Mouse (Mus musculus) intestine, embryonic 15.5 days (tissue): ENCODE data around the gene Bcl2a1b. TPM values are rescaled to one million over a fixed set of nuclear protein-coding genes. Genes with fewer than 3 reads are reported as not detected.
"Not testable (repeated sequence)": the region's sequence is repeated elsewhere in the genome, so short reads cannot be mapped to it uniquely, and the experiment has no call there.

Source experiments
- ATAC-seq: fragments of 200-750 bp; cut with Nextera tagmentation; 2 replicates; pipeline ENCODE4 v1.8.0; 2017; ENCODE audit warnings: moderate TSS enrichment, moderate library complexity
- H3K27ac ChIP-seq: fragments of 300-500 bp; sonication (generic); 2 replicates; pipeline ENCODE4 v1.5.1; 2015; ENCODE audit warnings: mild to moderate bottlenecking, inconsistent platforms
- H3K27me3 ChIP-seq: fragments of 300-500 bp; sonication (generic); replicated peaks from 2 replicates; pipeline ENCODE4 v1.6.1; 2015; ENCODE audit warnings: inconsistent platforms
- H3K36me3 ChIP-seq: fragments of 300-500 bp; sonication (generic); 2 replicates; pipeline ENCODE4 v1.6.1; 2015; ENCODE audit warnings: inconsistent platforms
- H3K4me1 ChIP-seq: fragments of 300-500 bp; sonication (generic); replicated peaks from 2 replicates; pipeline ENCODE4 v1.6.1; 2015; ENCODE audit warnings: inconsistent platforms
- H3K4me2 ChIP-seq: fragments of 300-500 bp; sonication (generic); replicated peaks from 2 replicates; pipeline ENCODE4 v1.6.1; 2015; ENCODE audit warnings: mild to moderate bottlenecking, inconsistent platforms
- H3K4me3 ChIP-seq: fragments of 300-500 bp; sonication (generic); replicated peaks from 2 replicates; pipeline ENCODE4 v1.5.1; 2015; ENCODE audit warnings: inconsistent platforms
- H3K9ac ChIP-seq: fragments of 300-500 bp; sonication (generic); 2 replicates; pipeline ENCODE4 v1.6.1; 2015; ENCODE audit warnings: inconsistent platforms
- H3K9me3 ChIP-seq: fragments of 300-500 bp; sonication (generic); 2 replicates; pipeline ENCODE4 v1.6.1; 2016; ENCODE audit warnings: inconsistent platforms
- WGBS: fragments of 180-500 bp; shearing (Covaris S2); methylation state at CpG from one replicate; pipeline ENCODE4 v1.1.7; 2015; 5-methylcytosine and 5-hydroxymethylcytosine counted together
- polyA plus RNA-seq: library from polyadenylated mRNA; unstranded; fragments of >200 nt; fragmentation: Nextera tagmentation; extraction: Ambion mirVana; gene quantifications from 2 replicates; pipeline ENCODE4 v1.2.1, GENCODE M21; 2015

The Bcl2a1b gene
- polyA plus RNA-seq, 1 experiment from 2014 or later, result 5.6 TPM

DNA sequence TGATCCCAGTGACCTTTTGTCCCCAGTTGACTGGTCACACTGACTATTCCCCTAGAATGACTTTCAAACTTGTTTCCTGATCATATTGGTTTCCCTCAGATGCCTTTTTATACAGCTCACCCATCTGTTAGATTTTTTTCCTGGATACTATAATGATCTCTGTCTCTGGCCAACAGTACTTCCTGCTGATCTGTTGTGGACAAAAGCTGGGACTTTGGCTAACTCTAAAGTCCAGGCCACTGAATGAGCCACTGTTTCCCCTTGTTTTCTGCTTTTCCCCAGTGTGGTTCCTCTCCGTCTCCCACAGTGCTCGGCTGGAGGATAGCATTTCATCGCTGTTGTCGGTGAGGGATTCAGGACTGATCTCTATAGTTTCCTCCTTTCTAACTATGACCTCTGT is 19.2 kb downstream of the Bcl2a1b start:
- H3K36me3 ChIP-seq, H3K4me1 ChIP-seq, H3K9ac ChIP-seq, H3K4me3 ChIP-seq, H3K4me2 ChIP-seq, H3K9me3 ChIP-seq, H3K27ac ChIP-seq, ATAC-seq, H3K27me3 ChIP-seq: not testable (repeated sequence)
- WGBS, result 90% methylated on average over 4 of the region's 4 CpGs

- not testable (repeated sequence) for H3K9ac ChIP-seq, H3K4me3 ChIP-seq, H3K4me2 ChIP-seq, H3K9me3 ChIP-seq, H3K27me3 ChIP-seq, H3K27ac ChIP-seq, H3K4me1 ChIP-seq, ATAC-seq, H3K36me3 ChIP-seq
- WGBS, result 97% methylated on average over 3 of the region's 4 CpGs
Measured at GRCm38 (mm10) chr9:89219668-89220067, 20.7 kb downstream of the Bcl2a1b start.

DNA sequence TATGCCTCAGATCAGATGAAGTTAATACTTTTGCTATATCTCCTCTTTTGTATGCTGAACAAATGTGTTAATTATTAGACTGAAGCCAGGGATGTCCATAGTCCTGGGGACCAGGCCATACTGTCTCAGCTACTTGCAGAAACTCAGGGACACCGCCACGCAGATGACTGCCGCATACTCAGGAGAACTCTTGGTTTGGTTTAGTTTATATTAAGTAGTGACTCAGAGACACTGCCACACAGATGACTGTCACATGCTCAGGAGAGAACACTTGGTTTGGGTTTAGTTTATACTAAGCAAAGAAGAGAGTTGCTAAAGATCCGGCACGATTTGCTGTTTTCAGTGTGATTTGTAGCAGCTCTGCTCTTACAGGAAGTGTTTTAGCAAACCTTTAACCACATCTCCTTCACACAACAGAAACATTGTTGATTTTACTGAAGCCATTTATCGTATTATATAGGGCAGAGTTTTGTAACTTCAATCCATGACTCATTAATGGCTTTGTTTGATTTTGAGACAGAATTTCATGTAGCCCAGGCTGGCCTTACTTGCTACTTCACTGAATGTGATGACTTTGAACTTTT is 21.8 kb downstream of the Bcl2a1b start:
- not testable (repeated sequence) for H3K9me3 ChIP-seq, H3K27me3 ChIP-seq, H3K4me1 ChIP-seq, ATAC-seq, H3K27ac ChIP-seq, H3K36me3 ChIP-seq, H3K9ac ChIP-seq, H3K4me2 ChIP-seq, H3K4me3 ChIP-seq
- 62% methylated on average over 6 of the region's 6 CpGs for WGBS

- Histone ChIP-seq H3K4me3 (no peak overlapping the region), H3K9ac (no peak overlapping the region), H3K9me3 (no peaks in the 10 kb centered on the region), H3K27me3 (no peaks in the 10 kb centered on the region), H3K4me1 (no peaks in the 10 kb centered on the region), H3K36me3 (no peaks in the 10 kb centered on the region), H3K27ac (no peak overlapping the region), H3K4me2 (no peak overlapping the region)
- ATAC-seq, result no peak
- 48% methylated on average over 4 of the region's 4 CpGs for WGBS
Measured at GRCm38 (mm10) chr9:89226071-89226470, 27.1 kb downstream of the Bcl2a1b start.

DNA sequence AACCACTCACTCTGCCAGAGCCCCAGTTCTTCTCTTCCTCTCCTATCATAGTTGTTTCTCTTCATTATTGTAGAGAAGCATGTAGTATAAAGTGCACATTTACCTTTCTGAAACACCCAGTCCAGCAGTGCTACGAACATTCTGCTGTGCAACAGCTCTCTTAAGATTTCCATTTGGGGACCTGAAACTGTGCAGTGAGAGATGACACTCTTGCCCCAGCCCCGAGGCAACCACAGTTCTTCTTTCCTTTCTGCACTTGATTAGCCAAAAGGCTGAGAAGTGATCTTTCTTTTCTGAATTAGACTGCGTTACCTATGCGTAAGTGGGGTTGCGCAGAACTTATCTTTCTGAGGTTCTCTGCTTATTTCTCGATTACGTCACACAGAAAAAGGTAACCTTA is 29.1 kb downstream of the Bcl2a1b start:
- ATAC-seq, result no peak
- no peaks in the 10 kb centered on the region for H3K27me3 ChIP-seq
- H3K9me3 ChIP-seq, result no peaks in the 10 kb centered on the region
- H3K27ac ChIP-seq, result no peak overlapping the region
- WGBS, result 94% methylated on average over 7 of the region's 7 CpGs
- no peak overlapping the region for H3K4me3 ChIP-seq
- H3K4me1 ChIP-seq, result no peaks in the 10 kb centered on the region
- no peak overlapping the region for H3K4me2 ChIP-seq
- H3K9ac ChIP-seq, result no peak overlapping the region
- H3K36me3 ChIP-seq, result no peaks in the 10 kb centered on the region

DNA sequence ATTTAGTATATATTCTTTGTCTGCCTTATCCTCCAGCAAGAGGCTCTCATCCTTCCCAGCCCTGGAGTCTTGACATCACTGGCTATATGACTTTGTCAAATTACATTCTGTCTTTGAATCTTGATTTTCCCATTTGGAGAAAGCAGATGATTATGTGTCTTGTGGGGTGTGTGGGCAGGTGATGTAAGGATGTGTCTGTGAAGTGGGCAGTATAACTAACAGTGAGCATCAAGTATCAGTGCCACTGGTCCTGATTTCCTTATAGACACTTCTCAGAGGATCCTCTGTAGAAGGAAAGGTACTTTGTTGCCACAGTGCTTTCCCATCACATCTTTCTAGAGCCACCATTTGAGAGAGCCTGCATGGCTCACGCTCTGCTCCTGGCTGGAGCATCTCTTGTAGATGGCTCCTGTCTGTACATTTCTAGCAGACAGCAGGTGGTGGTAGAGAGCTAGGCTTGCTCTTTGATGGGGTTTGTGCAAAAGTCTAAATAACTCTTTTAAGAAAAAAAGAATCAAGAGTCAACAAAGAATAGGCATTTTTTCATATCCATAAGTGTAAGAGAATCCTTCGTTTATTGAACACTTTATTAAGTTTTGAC is 32.0 kb downstream of the Bcl2a1b start:
- H3K27me3 ChIP-seq, H3K27ac ChIP-seq, ATAC-seq, H3K4me3 ChIP-seq, H3K4me2 ChIP-seq, H3K9ac ChIP-seq, H3K36me3 ChIP-seq, H3K4me1 ChIP-seq, H3K9me3 ChIP-seq: not testable (repeated sequence)
- WGBS, result 60% methylated on average over 2 of the region's 2 CpGs

GRCm38 (mm10) chr9:89237131-89237530 is 38.1 kb downstream of the Bcl2a1b start:
- not testable (repeated sequence) for H3K27me3 ChIP-seq, H3K36me3 ChIP-seq, H3K27ac ChIP-seq, H3K4me2 ChIP-seq, H3K4me1 ChIP-seq, ATAC-seq, H3K4me3 ChIP-seq, H3K9ac ChIP-seq, H3K9me3 ChIP-seq
- 85% methylated on average over 4 of the region's 4 CpGs for WGBS

- H3K36me3 ChIP-seq, H3K9ac ChIP-seq, H3K27ac ChIP-seq, H3K4me1 ChIP-seq, H3K27me3 ChIP-seq, H3K4me3 ChIP-seq, H3K4me2 ChIP-seq, H3K9me3 ChIP-seq, ATAC-seq: not testable (repeated sequence)
- 91% methylated on average over 4 of the region's 5 CpGs for WGBS
Measured at GRCm38 (mm10) chr9:89238976-89239505, 40.0 kb downstream of the Bcl2a1b start.

- 91% methylated on average over 3 of the region's 3 CpGs for WGBS
Measured at GRCm38 (mm10) chr9:89240516-89241019, 41.6 kb downstream of the Bcl2a1b start.

DNA sequence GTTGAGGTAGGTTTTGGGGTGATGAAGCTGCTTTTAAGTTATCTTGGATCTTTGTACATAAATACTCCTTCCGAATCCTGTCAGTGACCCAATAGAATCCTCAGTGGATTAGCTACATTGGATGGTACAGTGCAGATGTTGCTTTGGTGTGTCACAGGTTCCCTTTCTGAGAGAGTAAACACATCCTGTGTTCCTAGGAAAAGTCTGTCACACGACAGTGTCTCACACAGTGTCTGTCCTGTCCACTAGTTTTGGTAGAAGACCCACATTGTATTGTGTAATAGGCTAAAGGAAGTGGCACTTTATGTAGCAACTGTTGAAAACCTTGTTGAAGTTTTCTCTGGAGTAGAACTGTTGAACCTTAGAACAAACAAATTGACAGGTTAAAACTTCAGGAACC is 54.4 kb downstream of the Bcl2a1b start:
- 76% methylated on average over 2 of the region's 2 CpGs for WGBS
- no peak overlapping the region for H3K4me2 ChIP-seq
- no peaks in the 10 kb centered on the region for H3K27me3 ChIP-seq
- no peak overlapping the region for H3K9ac ChIP-seq
- no peaks in the 10 kb centered on the region for H3K36me3 ChIP-seq
- ATAC-seq, result no peak
- H3K4me3 ChIP-seq, result no peak overlapping the region
- no peak overlapping the region for H3K27ac ChIP-seq
- no peaks in the 10 kb centered on the region for H3K9me3 ChIP-seq
- H3K4me1 ChIP-seq, result no peaks in the 10 kb centered on the region

More at GRCm38 (mm10) chr9:89240516-89241019, 41.6 kb downstream of the Bcl2a1b start:
- not testable (repeated sequence) for H3K27me3 ChIP-seq, H3K4me2 ChIP-seq, H3K36me3 ChIP-seq, H3K27ac ChIP-seq, H3K9ac ChIP-seq, ATAC-seq, H3K4me3 ChIP-seq, H3K9me3 ChIP-seq, H3K4me1 ChIP-seq

GRCm38 (mm10) chr9:89256556-89257335 is 57.7 kb downstream of the Bcl2a1b start:
- H3K4me2 ChIP-seq, result no peak overlapping the region
- 85% methylated on average over 12 of the region's 12 CpGs for WGBS
- no peak for ATAC-seq

More at GRCm38 (mm10) chr9:89256556-89257335, 57.7 kb downstream of the Bcl2a1b start:
- Histone ChIP-seq H3K36me3 (no peaks in the 10 kb centered on the region), H3K9ac (no peak overlapping the region), H3K4me3 (no peak overlapping the region), H3K27me3 (no peaks in the 10 kb centered on the region), H3K27ac (no peak overlapping the region), H3K4me1 (no peaks in the 10 kb centered on the region), H3K9me3 (no peaks in the 10 kb centered on the region)
